Mouse (Mus musculus) embryonic facial prominence, embryonic 13.5 days (tissue): ENCODE results near the gene Cpd. TPM values are rescaled to one million over a fixed set of nuclear protein-coding genes. Genes with fewer than 3 reads are reported as not detected.
"Not testable (repeated sequence)": the region's sequence is repeated elsewhere in the genome, so short reads cannot be mapped to it uniquely, and the experiment has no call there.

Experiments
- ATAC-seq: fragments of 200-750 bp; cut with Nextera tagmentation; 2 replicates; pipeline ENCODE4 v1.8.0; 2017; ENCODE audit warnings: low read depth; ENCODE audit not compliant: insufficient number of reproducible peaks, insufficient read depth, low FRiP score, low TSS enrichment
- H3K27ac ChIP-seq: fragments of 300-500 bp; sonication (generic); 2 replicates; pipeline ENCODE4 v1.5.1; 2015; ENCODE audit warnings: moderate library complexity, mild to moderate bottlenecking, inconsistent platforms
- H3K27me3 ChIP-seq: fragments of 300-500 bp; sonication (generic); 2 replicates; pipeline ENCODE4 v1.6.1; 2015; ENCODE audit warnings: mild to moderate bottlenecking, inconsistent platforms
- H3K36me3 ChIP-seq: fragments of 300-500 bp; sonication (generic); 2 replicates; pipeline ENCODE4 v1.6.1; 2015; ENCODE audit warnings: mild to moderate bottlenecking, inconsistent platforms
- H3K4me1 ChIP-seq: fragments of 300-500 bp; sonication (generic); 2 replicates; pipeline ENCODE4 v1.6.1; 2015; ENCODE audit warnings: inconsistent platforms
- H3K4me2 ChIP-seq: fragments of 300-500 bp; sonication (generic); 2 replicates; pipeline ENCODE4 v1.6.1; 2015; ENCODE audit warnings: moderate library complexity, mild to moderate bottlenecking, inconsistent platforms
- H3K4me3 ChIP-seq: fragments of 300-500 bp; sonication (generic); 2 replicates; pipeline ENCODE4 v1.5.1; 2015; ENCODE audit warnings: mild to moderate bottlenecking, inconsistent platforms
- H3K9ac ChIP-seq: fragments of 300-500 bp; sonication (generic); 2 replicates; pipeline ENCODE4 v1.6.1; 2015; ENCODE audit warnings: mild to moderate bottlenecking, inconsistent platforms
- H3K9me3 ChIP-seq: fragments of 300-500 bp; sonication (generic); 2 replicates; pipeline ENCODE4 v1.6.1; 2016; ENCODE audit warnings: inconsistent platforms
- WGBS: fragments of 180-500 bp; shearing (Covaris S2); methylation state at CpG from one replicate; pipeline ENCODE4 v1.1.7; 2015; ENCODE audit warnings: mixed read lengths; 5-methylcytosine and 5-hydroxymethylcytosine counted together
- polyA plus RNA-seq: library from polyadenylated mRNA; unstranded; fragments of >200 nt; fragmentation: Nextera tagmentation; extraction: Ambion mirVana; gene quantifications from 2 replicates; pipeline ENCODE4 v1.2.1, GENCODE M21; 2015

Cpd gene
- polyA plus RNA-seq, 1 experiment from 2014 or later: 9.7 TPM

DNA sequence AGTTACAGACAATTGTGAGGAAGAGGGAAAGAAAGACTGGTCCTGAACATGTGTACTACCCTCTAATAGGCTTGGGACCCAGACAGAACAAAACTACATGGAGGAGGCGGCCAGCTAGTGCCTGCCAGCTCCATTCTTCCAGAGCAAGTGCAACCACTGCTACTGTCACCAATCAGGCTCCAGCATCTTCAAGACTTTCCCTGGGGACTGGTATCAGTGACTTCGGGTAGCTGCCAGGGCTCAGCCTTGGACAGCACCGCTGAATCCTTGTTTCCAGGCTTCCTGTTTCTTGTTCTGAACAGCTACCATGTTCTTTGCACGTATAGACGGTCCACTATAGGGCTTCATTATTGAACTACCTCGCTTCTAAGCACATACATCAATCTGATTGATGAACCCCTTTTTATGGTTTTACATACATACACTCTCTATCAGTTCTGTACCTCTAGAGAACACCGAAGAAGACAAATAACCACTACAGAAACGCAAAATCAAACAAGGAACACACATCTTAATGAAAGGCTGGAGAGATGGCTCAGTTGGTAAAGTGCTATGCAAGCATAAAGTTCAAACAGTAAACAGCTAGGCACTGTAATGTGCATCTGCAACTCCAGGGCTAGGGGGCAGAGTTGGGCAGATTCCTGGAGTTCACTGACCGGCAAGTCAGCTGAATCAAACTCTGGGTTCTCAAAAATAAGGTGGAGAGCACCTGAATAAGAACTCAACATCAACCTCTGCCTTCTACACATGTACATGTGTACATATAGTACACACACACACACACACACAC is 35.9 kb downstream of the Cpd start:
- WGBS: 88% methylated on average over 9 of the region's 9 CpGs
- Histone ChIP-seq H3K4me2 (no peak overlapping the region), H3K9me3 (no peaks in the 10 kb centered on the region), H3K4me3 (no peak overlapping the region), H3K36me3 (peaks cover 36% of the 10 kb centered on the region), H3K27ac (no peak overlapping the region), H3K27me3 (no peaks in the 10 kb centered on the region), H3K4me1 (no peaks in the 10 kb centered on the region), H3K9ac (no peak overlapping the region)
- ATAC-seq: no peak

DNA sequence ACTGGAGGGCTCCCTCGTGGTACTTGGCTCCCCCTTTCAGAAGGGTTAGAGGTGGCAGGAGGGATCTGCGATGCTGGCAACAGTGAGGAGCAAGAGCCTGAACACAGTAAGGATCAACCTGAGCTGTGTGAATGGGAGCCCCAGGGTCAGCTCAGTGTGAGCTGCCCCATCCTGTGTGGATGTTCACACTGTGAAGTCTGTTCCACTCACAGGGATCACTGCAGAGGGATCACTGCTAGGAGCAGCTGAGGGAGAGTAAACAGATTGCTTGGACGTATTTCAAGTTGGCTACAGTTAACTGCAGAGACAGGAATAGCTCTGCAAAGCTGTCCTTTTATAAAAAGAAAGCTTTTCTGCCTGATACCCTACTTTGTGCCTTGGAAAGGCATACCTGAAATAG is 37.4 kb downstream of the Cpd start:
- H3K36me3 ChIP-seq: peaks cover 47% of the 10 kb centered on the region
- no peak for ATAC-seq
- WGBS: 62% methylated on average over 3 of the region's 3 CpGs
- H3K4me3 ChIP-seq: no peak overlapping the region
- no peaks in the 10 kb centered on the region for H3K27me3 ChIP-seq
- no peak overlapping the region for H3K4me2 ChIP-seq
- H3K9ac ChIP-seq: no peak overlapping the region
- H3K9me3 ChIP-seq: no peaks in the 10 kb centered on the region
- H3K27ac ChIP-seq: no peak overlapping the region
- H3K4me1 ChIP-seq: no peaks in the 10 kb centered on the region

DNA sequence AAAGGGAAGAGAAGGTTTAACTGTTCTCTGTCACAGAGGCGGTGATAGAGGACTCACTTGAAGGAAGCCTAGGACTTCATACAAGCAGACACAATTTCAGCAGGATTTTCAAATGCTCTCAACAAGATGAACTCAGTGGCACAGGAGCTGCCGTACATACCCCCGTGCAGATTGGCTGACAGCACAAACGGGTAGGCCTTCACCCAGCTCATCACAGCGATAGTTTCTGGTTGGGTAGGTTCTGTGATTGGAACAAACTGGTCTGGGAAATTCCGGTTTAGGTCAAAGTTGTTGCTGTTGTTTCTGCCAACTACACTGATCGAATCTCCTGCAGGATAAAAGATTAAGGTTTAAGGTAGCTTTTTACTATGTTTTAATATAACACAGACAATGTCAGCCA is 38.3 kb downstream of the Cpd start:
- peaks cover 48% of the 10 kb centered on the region for H3K36me3 ChIP-seq
- H3K27me3 ChIP-seq: no peaks in the 10 kb centered on the region
- H3K4me2 ChIP-seq: no peak overlapping the region
- no peak overlapping the region for H3K27ac ChIP-seq
- H3K4me3 ChIP-seq: no peak overlapping the region
- H3K9me3 ChIP-seq: no peaks in the 10 kb centered on the region
- no peak for ATAC-seq
- no peak overlapping the region for H3K9ac ChIP-seq
- 89% methylated on average over 7 of the region's 7 CpGs for WGBS
- no peaks in the 10 kb centered on the region for H3K4me1 ChIP-seq

DNA sequence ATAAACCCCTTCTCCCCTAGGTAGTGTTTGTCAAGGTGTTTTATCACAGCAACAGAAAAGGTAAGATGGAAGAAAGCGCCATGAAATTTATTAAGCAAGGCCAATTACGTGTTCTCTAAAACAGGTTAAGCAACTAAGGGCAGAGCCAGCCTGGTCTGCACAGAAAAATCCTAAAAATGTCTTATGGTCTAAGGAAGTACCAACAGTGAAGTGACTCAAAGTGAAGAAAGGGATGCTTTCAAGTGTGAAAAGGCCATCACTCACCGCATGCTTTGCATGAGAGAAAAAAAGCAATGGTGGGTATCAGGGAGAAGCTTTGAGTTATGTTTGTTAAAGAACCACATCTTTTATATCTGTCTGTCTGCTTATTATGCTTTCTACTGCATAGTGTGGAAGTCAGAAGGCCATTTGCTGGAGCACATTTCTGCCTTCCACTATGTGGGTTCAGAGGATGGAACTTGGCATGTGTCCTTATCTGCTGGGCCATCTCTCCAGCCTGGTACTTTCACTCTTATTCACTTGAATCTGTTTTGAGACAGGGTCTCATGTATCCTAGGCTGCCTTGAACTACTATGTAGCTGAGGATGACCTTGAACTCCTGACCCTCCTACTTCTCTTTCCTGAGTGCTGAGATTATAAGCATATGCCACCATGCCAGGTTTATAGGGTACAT is 39.7 kb downstream of the Cpd start:
- WGBS: 95% methylated on average over 3 of the region's 3 CpGs
- no peak for ATAC-seq
- peaks cover 47% of the 10 kb centered on the region for H3K36me3 ChIP-seq

DNA sequence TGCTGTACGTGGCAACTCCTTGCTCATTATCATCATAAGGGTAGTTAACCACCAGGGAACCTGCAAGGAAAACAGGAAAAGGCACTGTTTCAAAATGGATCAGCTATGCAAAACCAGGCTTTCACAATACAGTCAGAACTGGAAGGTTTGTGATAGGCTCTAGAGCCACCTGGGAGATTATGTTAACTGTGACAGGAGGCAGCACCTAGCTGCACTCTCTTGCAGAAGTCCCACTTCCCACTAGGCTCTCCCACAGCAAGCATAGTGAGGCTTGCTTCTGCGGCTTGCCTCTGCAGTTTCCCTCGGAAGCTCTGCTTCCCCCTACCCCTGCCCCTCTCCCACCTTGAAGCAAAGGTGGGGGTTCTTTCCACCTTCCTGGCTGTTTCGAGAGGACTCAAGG is 40.8 kb downstream of the Cpd start:
- Histone ChIP-seq H3K9ac (no peak overlapping the region), H3K27ac (no peak overlapping the region), H3K36me3 (peaks cover 53% of the 10 kb centered on the region), H3K4me1 (no peaks in the 10 kb centered on the region), H3K4me2 (no peak overlapping the region), H3K9me3 (no peaks in the 10 kb centered on the region), H3K27me3 (no peaks in the 10 kb centered on the region), H3K4me3 (no peak overlapping the region)
- 75% methylated on average over 4 of the region's 4 CpGs for WGBS
- ATAC-seq: no peak

More for the DNA sequence above, 39.7 kb downstream of the Cpd start:
- H3K9ac ChIP-seq: no peak overlapping the region
- no peak overlapping the region for H3K4me3 ChIP-seq
- no peak overlapping the region for H3K4me2 ChIP-seq
- no peaks in the 10 kb centered on the region for H3K9me3 ChIP-seq
- H3K4me1 ChIP-seq: no peaks in the 10 kb centered on the region
- H3K27ac ChIP-seq: no peak overlapping the region
- H3K27me3 ChIP-seq: no peaks in the 10 kb centered on the region

DNA sequence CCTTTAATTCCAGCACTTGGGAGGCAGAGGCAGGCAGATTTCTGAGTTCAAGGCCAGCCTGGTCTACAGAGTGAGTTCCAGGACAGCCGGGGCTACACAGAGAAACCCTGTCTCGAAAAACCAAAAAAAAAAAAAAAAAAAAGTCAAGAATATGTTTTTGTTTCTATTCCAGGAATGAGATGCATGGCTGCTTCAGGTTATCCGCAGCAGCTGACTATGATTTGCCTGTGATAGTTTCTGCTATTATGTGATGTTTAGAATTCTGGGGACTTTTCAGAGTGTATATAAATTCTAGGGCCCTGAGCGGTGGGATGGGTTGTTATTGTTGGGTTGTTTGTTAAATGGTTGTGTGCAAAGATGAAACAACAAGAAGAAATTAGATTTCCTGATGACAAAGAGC is 41.7 kb downstream of the Cpd start:
- H3K4me1 ChIP-seq, H3K4me2 ChIP-seq, H3K27ac ChIP-seq, H3K27me3 ChIP-seq, H3K4me3 ChIP-seq, H3K9ac ChIP-seq, ATAC-seq, H3K9me3 ChIP-seq: not testable (repeated sequence)
- peaks cover 47% of the 10 kb centered on the region for H3K36me3 ChIP-seq
- 86% methylated on average over 4 of the region's 4 CpGs for WGBS

DNA sequence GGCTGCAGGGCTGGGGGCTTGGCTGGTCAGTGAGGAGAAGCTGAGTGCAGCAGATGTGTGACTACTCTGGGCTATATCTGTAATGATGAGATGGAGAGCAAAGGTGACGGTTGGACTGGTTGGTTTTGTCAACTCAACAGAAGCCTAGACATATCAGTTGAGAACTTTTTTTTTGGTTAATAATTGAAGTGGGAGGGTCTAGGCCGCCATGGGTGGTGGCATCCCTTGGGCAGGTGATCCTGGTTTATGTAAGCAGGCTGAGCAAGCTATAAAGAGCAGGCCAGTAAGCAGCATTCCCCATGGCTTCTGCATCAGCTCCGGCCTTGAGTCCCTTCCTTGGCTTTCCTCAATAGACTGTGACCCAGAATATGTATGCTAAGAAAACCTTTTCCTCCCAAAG is 43.6 kb downstream of the Cpd start:
- Histone ChIP-seq H3K4me2 (no peak overlapping the region), H3K9ac (no peak overlapping the region), H3K27ac (no peak overlapping the region), H3K4me3 (no peak overlapping the region), H3K9me3 (no peaks in the 10 kb centered on the region), H3K27me3 (no peaks in the 10 kb centered on the region), H3K4me1 (no peaks in the 10 kb centered on the region), H3K36me3 (peaks cover 51% of the 10 kb centered on the region)
- no peak for ATAC-seq
- WGBS: 90% methylated on average over 3 of the region's 3 CpGs

DNA sequence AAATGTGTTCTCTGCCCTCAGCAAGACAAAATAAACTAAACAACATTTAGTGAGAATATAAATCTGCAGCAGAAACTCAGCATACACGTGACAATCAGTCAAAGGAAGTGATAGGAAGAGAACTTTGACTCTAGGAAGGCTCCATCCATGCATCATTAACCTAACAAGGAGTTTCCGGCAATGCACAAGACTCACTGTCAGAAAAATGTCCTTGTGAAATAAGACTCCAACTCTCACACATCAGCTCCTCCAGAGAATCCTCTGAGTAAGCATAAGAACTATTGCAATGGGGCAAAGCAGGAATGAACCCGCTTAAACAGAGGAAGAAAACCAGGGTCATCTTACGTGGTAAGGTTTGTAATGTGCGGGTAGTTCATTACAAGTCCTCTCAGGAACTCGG is 49.6 kb downstream of the Cpd start:
- Histone ChIP-seq H3K4me2 (no peak overlapping the region), H3K4me3 (no peak overlapping the region), H3K36me3 (peaks cover 50% of the 10 kb centered on the region), H3K27ac (no peak overlapping the region), H3K9me3 (no peaks in the 10 kb centered on the region), H3K4me1 (no peaks in the 10 kb centered on the region), H3K27me3 (no peaks in the 10 kb centered on the region), H3K9ac (no peak overlapping the region)
- WGBS: 84% methylated on average over 6 of the region's 6 CpGs
- ATAC-seq: no peak

DNA sequence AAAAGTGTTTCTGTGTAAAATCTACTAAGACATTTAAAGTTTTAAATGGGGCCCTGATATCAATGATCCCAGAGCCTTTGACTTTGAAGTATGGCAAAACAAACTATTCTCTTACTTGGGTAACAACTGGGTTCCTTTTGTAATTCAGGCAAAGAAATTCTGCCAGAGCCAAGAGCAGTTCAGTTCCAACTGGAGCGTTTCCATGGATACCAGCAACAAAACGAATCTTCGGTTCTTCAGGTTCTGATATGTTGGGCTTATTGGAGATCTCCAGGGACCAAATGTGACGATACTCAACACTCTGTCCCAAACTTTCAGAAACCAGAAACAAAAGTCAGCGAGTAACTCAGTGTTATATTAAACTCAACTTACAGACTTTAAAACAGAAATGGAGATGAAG is 51.5 kb downstream of the Cpd start:
- ATAC-seq: no peak

DNA sequence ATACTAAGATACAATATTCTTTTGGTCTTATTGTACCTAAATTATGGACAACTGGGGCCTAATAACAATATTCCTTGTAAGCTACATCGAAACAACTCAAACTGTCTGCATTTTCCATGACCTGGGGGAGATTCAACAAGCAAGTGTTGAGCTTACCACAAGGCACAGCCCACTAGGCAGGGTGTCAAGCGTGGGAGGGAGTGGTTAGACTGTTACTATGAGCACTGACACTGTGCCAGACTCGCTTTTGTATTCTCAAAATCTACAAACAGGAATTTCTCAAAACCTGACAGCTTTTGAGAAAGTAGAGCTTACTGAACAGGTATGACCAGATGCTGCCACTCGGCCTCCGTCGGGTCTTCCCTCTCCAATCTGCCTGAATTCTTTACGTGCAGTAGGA is 55.5 kb downstream of the Cpd start:
- H3K4me2 ChIP-seq: no peak overlapping the region
- H3K27ac ChIP-seq: no peak overlapping the region
- no peak overlapping the region for H3K9ac ChIP-seq
- no peaks in the 10 kb centered on the region for H3K4me1 ChIP-seq
- H3K36me3 ChIP-seq: peaks cover 45% of the 10 kb centered on the region
- H3K4me3 ChIP-seq: no peak overlapping the region
- ATAC-seq: no peak
- H3K27me3 ChIP-seq: no peaks in the 10 kb centered on the region
- no peaks in the 10 kb centered on the region for H3K9me3 ChIP-seq
- WGBS: 83% methylated on average over 7 of the region's 7 CpGs

More for the DNA sequence above, 51.5 kb downstream of the Cpd start:
- H3K4me3 ChIP-seq: no peak overlapping the region
- no peaks in the 10 kb centered on the region for H3K4me1 ChIP-seq
- no peak overlapping the region for H3K4me2 ChIP-seq
- H3K9me3 ChIP-seq: no peaks in the 10 kb centered on the region
- peaks cover 55% of the 10 kb centered on the region for H3K36me3 ChIP-seq
- H3K27ac ChIP-seq: no peak overlapping the region
- H3K27me3 ChIP-seq: no peaks in the 10 kb centered on the region
- WGBS: 90% methylated on average over 5 of the region's 5 CpGs
- no peak overlapping the region for H3K9ac ChIP-seq

DNA sequence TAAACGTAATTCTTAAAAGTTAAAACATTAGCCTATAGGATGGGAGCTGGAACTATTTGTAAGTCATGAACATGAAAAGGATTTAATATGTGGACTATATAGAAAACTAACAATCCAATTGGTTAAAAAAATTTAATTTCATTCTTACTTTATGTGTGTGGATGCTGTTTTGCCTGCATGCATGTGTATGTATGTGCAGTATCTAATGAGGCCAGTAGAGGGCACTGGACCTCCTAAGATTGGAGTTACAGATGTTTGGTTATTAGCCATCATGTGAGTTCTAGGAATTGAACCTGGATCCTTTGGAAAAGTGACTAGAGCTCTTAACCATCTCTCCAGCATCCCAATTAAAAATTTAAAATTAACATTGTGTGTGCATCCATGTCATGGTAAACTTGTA is 57.6 kb downstream of the Cpd start:
- peaks cover 55% of the 10 kb centered on the region for H3K36me3 ChIP-seq
- ATAC-seq: no peak

DNA sequence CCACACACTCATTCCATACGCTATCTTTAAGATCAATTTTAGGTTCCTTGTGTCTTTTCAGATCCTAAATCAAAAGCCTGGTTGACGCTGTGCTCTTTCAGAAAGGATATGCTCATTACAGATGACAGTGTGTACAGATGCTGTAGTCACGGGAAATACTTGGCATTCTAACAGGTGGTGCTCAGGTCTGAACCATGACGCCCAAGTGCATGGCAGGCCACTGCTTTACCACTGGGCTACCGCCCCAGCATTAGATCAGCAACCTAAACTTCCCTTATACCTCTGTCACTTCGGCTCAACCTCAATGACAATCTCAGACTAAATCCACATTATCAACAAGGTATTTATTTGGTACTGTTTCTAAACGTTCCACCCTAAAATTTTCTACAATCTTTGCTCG is 71.3 kb downstream of the Cpd start:
- WGBS: 81% methylated on average over 8 of the region's 8 CpGs
- no peak for ATAC-seq

More for the DNA sequence above, 57.6 kb downstream of the Cpd start:
- Histone ChIP-seq H3K4me1 (no peaks in the 10 kb centered on the region), H3K4me2 (no peak overlapping the region), H3K27me3 (no peaks in the 10 kb centered on the region), H3K4me3 (no peak overlapping the region), H3K9me3 (no peaks in the 10 kb centered on the region), H3K9ac (no peak overlapping the region), H3K27ac (no peak overlapping the region)
- 89% methylated on average over 1 of the region's 1 CpGs for WGBS

More for the DNA sequence above, 71.3 kb downstream of the Cpd start:
- 0 out of 2 replicates have a peak, but pooled peaks cover 4% of the 10 kb centered on the region for H3K4me1 ChIP-seq
- H3K4me3 ChIP-seq: no peak overlapping the region
- no peaks in the 10 kb centered on the region for H3K27me3 ChIP-seq
- peaks cover 5% of the 10 kb centered on the region; the same call in 1 of the 2 replicates for H3K36me3 ChIP-seq
- no peaks in the 10 kb centered on the region for H3K9me3 ChIP-seq
- no peak overlapping the region for H3K4me2 ChIP-seq
- no peak overlapping the region for H3K9ac ChIP-seq
- H3K27ac ChIP-seq: no peak overlapping the region
